Mouse (Mus musculus): ENCODE data around the gene Gm21739. TPM values are rescaled to one million over a fixed set of nuclear protein-coding genes. Genes with fewer than 3 reads are reported as not detected.

The Gm21739 gene
- not detected for polyA plus RNA-seq (2014; fragmentation: Illumina TruSeq; extraction: RNeasy Lipid Tissue Mini Kit (QIAGEN cat#74804); ENCODE audit: low read depth, low replicate concordance)

GRCm38 (mm10) chrY:44264344-44264743, at the start of gene Gm21739:
TSS of gene Gm21739 (minus strand) at chrY:44264444.

Measured in adrenal gland, adult 10 weeks (tissue).